In genomic region chr7:127485416-127485815, GRCm38 (mm10) we compare ENCODE assay signal across 31 mouse cellular contexts. TPM values are rescaled to one million over a fixed set of nuclear protein-coding genes. Genes with fewer than 3 reads are reported as not detected.
DNase-seq lines count a peak whose midpoint lies in the region; ATAC-seq lines count a peak whose summit lies in the region.
"Had no signal": no experiment of that assay in that cellular context is flagged by ENCODE, and none has a peak within 500 bp of the region (broad histone marks: within the 10 kb centered on the region; RNA-seq: fewer than 3 reads in every experiment).

No protein-coding gene starts in this region.

- WGBS in midbrain, embryonic 11.5 days: 84% methylated on average over 5 of the region's 5 CpGs
- 77% methylated on average over 5 of the region's 5 CpGs for WGBS in midbrain, embryonic 13.5 days

- peak; percentile 35 for DNase-seq in midbrain, embryonic 11.5 days (ENCODE audit: low spot score, missing footprints)
- DNase-seq in cerebellum, adult 8-10 months: peak; percentile 47
- peak; percentile 35 to 42 for DNase-seq in cerebellum, postnatal 14 days
- DNase-seq in heart, postnatal 36 days: no peak
- DNase-seq in right cerebral cortex, adult 2 months (ENCODE audit: low spot score in 2 of 2): no peak
- no peak for DNase-seq in gastrocnemius, adult 18-20 months (ENCODE audit: low spot score)
- DNase-seq: adrenal gland, adult 2 months; adrenal gland, postnatal 36 days; B cell, adult 2 months; gastrocnemius, postnatal 14 days; kidney, adult 11 months; kidney, postnatal 36 days; layer of hippocampus, postnatal 36 days; left cerebral cortex, postnatal 4 days; liver, embryonic 13.5 days; lung, adult 2 months; lung, postnatal 10 days; right cerebral cortex, adult 18-20 months; right cerebral cortex, postnatal 4 days; thymus, adult 18-20 months; thymus, postnatal 25 days had no signal

- no peaks in the 10 kb centered on the region for H3K9me3 ChIP-seq in midbrain, embryonic 11.5 days (ENCODE audit: control insufficient read depth, low read length)
- H3K9me3 ChIP-seq in midbrain, embryonic 13.5 days: no peaks in the 10 kb centered on the region
- H3K9me3 ChIP-seq: embryonic facial prominence, embryonic 15.5 days; forebrain, embryonic 12.5 days; heart, embryonic 15.5 days; hindbrain, embryonic 13.5 days; kidney, embryonic 15.5 days; liver, embryonic 13.5 days; midbrain, embryonic 15.5 days had no signal

- no peak for ATAC-seq in midbrain, embryonic 11.5 days (ENCODE audit: low FRiP score)
- no peak for ATAC-seq in midbrain, embryonic 13.5 days
- ATAC-seq: midbrain, embryonic 15.5 days had no signal

- no peaks in the 10 kb centered on the region for H3K27me3 ChIP-seq in midbrain, embryonic 11.5 days (ENCODE audit: control insufficient read depth, insufficient read depth, low read length)
- H3K27me3 ChIP-seq in midbrain, embryonic 13.5 days: no peaks in the 10 kb centered on the region
- H3K27me3 ChIP-seq: embryonic facial prominence, embryonic 15.5 days; forebrain, embryonic 12.5 days; heart, embryonic 15.5 days; hindbrain, embryonic 13.5 days; kidney, embryonic 15.5 days; liver, embryonic 13.5 days; midbrain, embryonic 15.5 days had no signal

- H3K36me3 ChIP-seq in midbrain, embryonic 11.5 days (ENCODE audit: control insufficient read depth, insufficient read depth, low read length): peaks cover 40% of the 10 kb centered on the region
- H3K36me3 ChIP-seq in midbrain, embryonic 13.5 days: peaks cover 95% of the 10 kb centered on the region

- no peak overlapping the region for H3K4me3 ChIP-seq in midbrain, embryonic 11.5 days (ENCODE audit: low read depth, low read length)
- H3K4me3 ChIP-seq in midbrain, embryonic 13.5 days (replicated peaks): no peak overlapping the region
- H3K4me3 ChIP-seq: embryonic facial prominence, embryonic 15.5 days; forebrain, embryonic 12.5 days; heart, embryonic 15.5 days; hindbrain, embryonic 13.5 days; kidney, embryonic 15.5 days; layer of hippocampus, adult 2 months; liver, embryonic 13.5 days; midbrain, embryonic 15.5 days had no signal

- no peak overlapping the region for H3K9ac ChIP-seq in midbrain, embryonic 11.5 days (ENCODE audit: low read length)
- no peak overlapping the region for H3K9ac ChIP-seq in midbrain, embryonic 13.5 days (replicated peaks)
- H3K9ac ChIP-seq: embryonic facial prominence, embryonic 15.5 days; heart, embryonic 15.5 days; hindbrain, embryonic 13.5 days; kidney, embryonic 15.5 days; liver, embryonic 13.5 days; midbrain, embryonic 15.5 days had no signal

- intact Hi-C loops in heart, postnatal 36 days (cut with DNase I): loop anchor here (10.0 kb wide), 1 partner anchor 279 kb away; the partner anchor contains the start of gene Orai3

- H3K27ac ChIP-seq in midbrain, embryonic 11.5 days (ENCODE audit: low read depth, low read length): no peak overlapping the region
- H3K27ac ChIP-seq in midbrain, embryonic 13.5 days: no peak overlapping the region
- H3K27ac ChIP-seq: embryonic facial prominence, embryonic 15.5 days; forebrain, embryonic 12.5 days; heart, embryonic 15.5 days; hindbrain, embryonic 13.5 days; kidney, embryonic 15.5 days; layer of hippocampus, adult 2 months; liver, embryonic 13.5 days; macrophage; midbrain, embryonic 15.5 days; stomach, postnatal 0 days had no signal

- peaks cover 5% of the 10 kb centered on the region; the same call in 1 of the 2 replicates for H3K4me1 ChIP-seq in midbrain, embryonic 11.5 days (ENCODE audit: control insufficient read depth, insufficient read depth, low read length)
- peaks cover 15% of the 10 kb centered on the region for H3K4me1 ChIP-seq in midbrain, embryonic 13.5 days (replicated peaks)

- no peak overlapping the region for H3K4me2 ChIP-seq in midbrain, embryonic 11.5 days
- no peak overlapping the region for H3K4me2 ChIP-seq in midbrain, embryonic 13.5 days (replicated peaks)
- H3K4me2 ChIP-seq: embryonic facial prominence, embryonic 15.5 days; forebrain, embryonic 12.5 days; heart, embryonic 15.5 days; hindbrain, embryonic 13.5 days; kidney, embryonic 15.5 days; liver, embryonic 13.5 days; midbrain, embryonic 15.5 days had no signal

RNA-seq across cellular contexts. Expression of gene Fbrs, which starts 6.4 kb away (rescaled TPM):
- polyA plus RNA-seq in midbrain, embryonic 11.5 days (2014; fragmentation: Nextera tagmentation; extraction: Ambion mirVana): 9.8 and 10.7 TPM in 2 replicates
- 11.7 and 14.9 TPM in 2 replicates for polyA plus RNA-seq in midbrain, embryonic 13.5 days (2015; fragmentation: Nextera tagmentation; extraction: Ambion mirVana)
- 10 to 100 TPM; 32.2 to 35.0 TPM for total RNA-seq in heart, postnatal 36 days (2021)
- total RNA-seq in gastrocnemius, adult 18-20 months (2021): 10 to 100 TPM; 25.2 to 26.6 TPM

RNA-seq across cellular contexts. Expression of gene Prr14, which starts 26.0 kb away (rescaled TPM):
- polyA plus RNA-seq in midbrain, embryonic 11.5 days (2014; fragmentation: Nextera tagmentation; extraction: Ambion mirVana): 70.3 and 72.4 TPM in 2 replicates
- 47.5 and 52.3 TPM in 2 replicates for polyA plus RNA-seq in midbrain, embryonic 13.5 days (2015; fragmentation: Nextera tagmentation; extraction: Ambion mirVana)
- total RNA-seq in heart, postnatal 36 days (2021): 10 to 100 TPM; 25.8 to 28.1 TPM
- 10 to 100 TPM; 16.5 to 19.4 TPM for total RNA-seq in gastrocnemius, adult 18-20 months (2021)

RNA-seq across cellular contexts. Expression of gene Srcap, which starts 26.4 kb away (rescaled TPM):
- 49.6 and 52.1 TPM in 2 replicates for polyA plus RNA-seq in midbrain, embryonic 11.5 days (2014; fragmentation: Nextera tagmentation; extraction: Ambion mirVana)
- polyA plus RNA-seq in midbrain, embryonic 13.5 days (2015; fragmentation: Nextera tagmentation; extraction: Ambion mirVana): 50.3 and 68.8 TPM in 2 replicates
- total RNA-seq in heart, postnatal 36 days (2021): 10 to 100 TPM; 52.1 to 58.8 TPM
- 10 to 100 TPM; 46.5 to 46.6 TPM for total RNA-seq in gastrocnemius, adult 18-20 months (2021)

RNA-seq across cellular contexts. Expression of gene Gm42715, which starts 34.0 kb away (rescaled TPM):
- polyA plus RNA-seq in midbrain, embryonic 11.5 days (2014; fragmentation: Nextera tagmentation; extraction: Ambion mirVana): 19.2 and 20.2 TPM in 2 replicates
- 20.6 and 21.0 TPM in 2 replicates for polyA plus RNA-seq in midbrain, embryonic 13.5 days (2015; fragmentation: Nextera tagmentation; extraction: Ambion mirVana)
- 10 to 100 TPM; 10.3 to 10.5 TPM for total RNA-seq in heart, postnatal 36 days (2021)
- total RNA-seq in gastrocnemius, adult 18-20 months (2021): 1 to 10 TPM; 2.8 to 3.8 TPM

RNA-seq across cellular contexts. Expression of gene Zfp689, which starts 36.5 kb away (rescaled TPM):
- polyA plus RNA-seq in midbrain, embryonic 11.5 days (2014; fragmentation: Nextera tagmentation; extraction: Ambion mirVana): 12.6 and 15.0 TPM in 2 replicates
- 16.1 and 16.3 TPM in 2 replicates for polyA plus RNA-seq in midbrain, embryonic 13.5 days (2015; fragmentation: Nextera tagmentation; extraction: Ambion mirVana)
- 1 to 10 TPM; 1.4 to 1.7 TPM for total RNA-seq in heart, postnatal 36 days (2021)
- total RNA-seq in gastrocnemius, adult 18-20 months (2021): under 1 TPM; 0.76 to 0.82 TPM

Comparison
In these comparisons a context has a peak if more than half of its experiments do, and no peak if none do; other contexts are left out.
1. DNase-seq: peak in midbrain, embryonic 11.5 days (single experiment), cerebellum, adult 8-10 months (single experiment) and cerebellum, postnatal 14 days (2 of 2); none in heart, postnatal 36 days (0 of 2), right cerebral cortex, adult 2 months (0 of 2) and gastrocnemius, adult 18-20 months (single experiment).